Mouse (Mus musculus) CH12.LX (cell line): Measurements from ENCODE around the gene B3gat1. TPM values are rescaled to one million over a fixed set of nuclear protein-coding genes. Genes with fewer than 3 reads are reported as not detected.

ENCODE experiments used
- DNase-seq: peaks from one replicate; pipeline ENCODE4 v3.0.0-alpha.2; 2013; ENCODE audit errors: extremely low read depth
- H3K27ac ChIP-seq: 2 replicates; pipeline ENCODE4 v1.5.1; 2012; ENCODE audit warnings: low read depth, mild to moderate bottlenecking, control low read depth, moderate library complexity; ENCODE audit not compliant: insufficient read depth
- H3K27me3 ChIP-seq: replicated peaks from 2 replicates; pipeline ENCODE3; 2012; ENCODE audit warnings: inconsistent platforms
- H3K36me3 ChIP-seq, 2 experiments: replicated peaks in 1 of 2; 2 replicates each; pipeline versions ENCODE3 to v1.6.1; 2012; ENCODE audit warnings: inconsistent platforms in 1 of 2, low read length in 1 of 2, mild to moderate bottlenecking in 1 of 2, mixed read lengths in 1 of 2, moderate library complexity in 1 of 2; ENCODE audit not compliant: control insufficient read depth in 1 of 2, insufficient read depth in 1 of 2
- H3K4me1 ChIP-seq, 2 experiments: 2 replicates each; pipeline ENCODE4 v1.6.1; 2012; ENCODE audit warnings: inconsistent platforms in 1 of 2, moderate library complexity in 1 of 2; ENCODE audit not compliant: insufficient read depth in 2 of 2, control insufficient read depth in 1 of 2
- H3K4me2 ChIP-seq: 2 replicates; pipeline ENCODE4 v1.6.1; 2012; ENCODE audit warnings: low read depth, mild to moderate bottlenecking, control low read depth; ENCODE audit not compliant: poor library complexity, insufficient read depth, severe bottlenecking
- H3K4me3 ChIP-seq, 3 experiments: fragments of 150-350 bp in 1 of 3; sonication (generic) in 1 of 3; replicated peaks in 1 of 3; 2 replicates each; pipeline versions ENCODE3 to v1.5.1; 2011 to 2012; ENCODE audit warnings: low read depth in 2 of 3, low read length in 2 of 3, mild to moderate bottlenecking in 2 of 3, moderate library complexity in 2 of 3, control low read depth in 1 of 3, improper control_type of control experiment in 1 of 3, inconsistent platforms in 1 of 3, mixed read lengths in 1 of 3; ENCODE audit not compliant: poor library complexity in 1 of 3
- H3K79me2 ChIP-seq: replicated peaks from 2 replicates; pipeline ENCODE4 v1.6.1; 2012; ENCODE audit warnings: mild to moderate bottlenecking, moderate library complexity; ENCODE audit not compliant: control insufficient read depth, poor library complexity, insufficient read depth, severe bottlenecking; ENCODE audit errors: extremely low read depth
- H3K9ac ChIP-seq: 2 replicates; pipeline ENCODE4 v1.6.1; 2012; ENCODE audit warnings: low read depth, mild to moderate bottlenecking, control low read depth, moderate library complexity; ENCODE audit not compliant: insufficient read depth
- H3K9me3 ChIP-seq: replicated peaks from 2 replicates; pipeline ENCODE3; 2012; ENCODE audit warnings: low read length, inconsistent platforms, mixed read lengths
- CHD1 ChIP-seq: IDR thresholded peaks from 2 replicates; pipeline ENCODE4 v1.6.1; 2012; ENCODE audit warnings: low read depth, low read length, improper control_type of control experiment, inconsistent platforms
- CTCF ChIP-seq, 2 experiments: IDR thresholded peaks in 1 of 2; conservative IDR thresholded peaks in 1 of 2; 2 replicates each; pipeline ENCODE4 v1.5.1; 2011 to 2012; ENCODE audit warnings: low read depth in 2 of 2, low read length in 2 of 2, improper control_type of control experiment in 1 of 2, inconsistent platforms in 1 of 2, mild to moderate bottlenecking in 1 of 2, moderate library complexity in 1 of 2
- ELF1 ChIP-seq: IDR thresholded peaks from 2 replicates; pipeline ENCODE4 v1.6.1; 2014; ENCODE audit warnings: low read depth, mild to moderate bottlenecking, inconsistent platforms, low read length, improper control_type of control experiment
- EP300 ChIP-seq: IDR thresholded peaks from 2 replicates; pipeline ENCODE4 v1.6.1; 2011; ENCODE audit warnings: low read length, improper control_type of control experiment
- GABPA ChIP-seq: IDR thresholded peaks from 2 replicates; pipeline ENCODE4 v1.6.1; 2012; ENCODE audit warnings: low read depth, low read length, improper control_type of control experiment, inconsistent platforms; ENCODE audit not compliant: insufficient replicate concordance
- HCFC1 ChIP-seq: IDR thresholded peaks from 2 replicates; pipeline ENCODE4 v1.6.1; 2012; ENCODE audit warnings: low read depth, mild to moderate bottlenecking, inconsistent platforms, low read length, improper control_type of control experiment
- JUN ChIP-seq: IDR thresholded peaks from 2 replicates; pipeline ENCODE4 v1.6.1; 2011; ENCODE audit warnings: low read depth, mild to moderate bottlenecking, low read length, improper control_type of control experiment, moderate library complexity; ENCODE audit not compliant: insufficient read depth
- JUND ChIP-seq: conservative IDR thresholded peaks from 2 replicates; pipeline ENCODE4 v1.6.1; 2011; ENCODE audit warnings: low read depth, low read length, improper control_type of control experiment
- KAT2A ChIP-seq: IDR thresholded peaks from 2 replicates; pipeline ENCODE4 v1.6.1; 2012; ENCODE audit warnings: low read length, improper control_type of control experiment, inconsistent platforms; ENCODE audit not compliant: insufficient replicate concordance
- MAZ ChIP-seq: IDR thresholded peaks from 2 replicates; pipeline ENCODE4 v1.6.1; 2012; ENCODE audit warnings: low read depth, mild to moderate bottlenecking, inconsistent platforms, low read length, improper control_type of control experiment, moderate library complexity
- MYC ChIP-seq: IDR thresholded peaks from 2 replicates; pipeline ENCODE4 v1.6.1; 2011; ENCODE audit warnings: low read depth, mild to moderate bottlenecking, improper control_type of control experiment, low read length
- NELFE ChIP-seq: IDR thresholded peaks from 2 replicates; pipeline ENCODE4 v1.6.1; 2011; ENCODE audit warnings: low read depth, low read length, improper control_type of control experiment
- NRF1 ChIP-seq: IDR thresholded peaks from 2 replicates; pipeline ENCODE4 v1.6.1; 2014; ENCODE audit warnings: low read depth, mild to moderate bottlenecking, inconsistent platforms, low read length, improper control_type of control experiment, moderate library complexity
- PAX5 ChIP-seq: IDR thresholded peaks from 2 replicates; pipeline ENCODE4 v1.6.1; 2012; ENCODE audit warnings: low read length, inconsistent platforms, mixed read lengths
- POLR2A ChIP-seq: IDR thresholded peaks from 2 replicates; pipeline ENCODE4 v1.6.1; 2011; ENCODE audit warnings: low read depth, mild to moderate bottlenecking, improper control_type of control experiment, low read length
- POLR2AphosphoS2 ChIP-seq: IDR thresholded peaks from 2 replicates; pipeline ENCODE4 v1.6.1; 2011; ENCODE audit warnings: low read depth, low read length, improper control_type of control experiment
- RCOR1 ChIP-seq: conservative IDR thresholded peaks from 2 replicates; pipeline ENCODE4 v1.6.1; 2012; ENCODE audit warnings: low read depth, mild to moderate bottlenecking, inconsistent platforms, low read length, improper control_type of control experiment
- SIN3A ChIP-seq: IDR thresholded peaks from 2 replicates; pipeline ENCODE4 v1.6.1; 2012; ENCODE audit warnings: low read length, improper control_type of control experiment, inconsistent platforms
- TCF12 ChIP-seq: IDR thresholded peaks from 2 replicates; pipeline ENCODE4 v1.6.1; 2014; ENCODE audit warnings: low read depth, mild to moderate bottlenecking, inconsistent platforms, low read length, improper control_type of control experiment
- UBTF ChIP-seq: IDR thresholded peaks from 2 replicates; pipeline ENCODE4 v1.6.1; 2012; ENCODE audit warnings: low read depth, mild to moderate bottlenecking, inconsistent platforms, low read length, improper control_type of control experiment, moderate library complexity
- ZKSCAN1 ChIP-seq: IDR thresholded peaks from 2 replicates; pipeline ENCODE4 v1.6.1; 2012; ENCODE audit warnings: low read depth, inconsistent platforms, low read length, improper control_type of control experiment, borderline replicate concordance
- dilution Hi-C: fragments of 300-500 bp; cut with MboI; formaldehyde crosslinking; loops from 2 replicates; pipeline ENCODE4 v1.14.3; 2020; ENCODE audit warnings: low sequenced_read_pairs; ENCODE audit not compliant: extremely low pct_unique_long_range_greater_than_20kb, extremely low pct_ligation_motif_present
- in situ Hi-C: fragments of 300-500 bp; cut with MboI; formaldehyde crosslinking; loops from 3 replicates; pipeline ENCODE4 v1.14.3; 2019; ENCODE audit warnings: low sequenced_read_pairs, low pct_ligation_motif_present, low pct_unique_long_range_greater_than_20kb, mixed read lengths
- polyA plus RNA-seq: library from polyadenylated mRNA; unstranded; fragments of >175 nt; gene quantifications from 2 replicates; pipeline ENCODE4 v1.2.1, GENCODE M21; 2012; ENCODE audit warnings: low read depth; ENCODE audit not compliant: insufficient read length
- total RNA-seq, 2 experiments: library from RNA; depleted of rRNA; stranded (reverse); fragments of 300-350 nt in 1 of 2; fragments of >200 nt in 1 of 2; gene quantifications; 2 replicates each; pipeline ENCODE4 v1.2.3; 2012 to 2014

The B3gat1 gene
- total and polyA plus RNA-seq, 3 experiments = not detected

GRCm38 (mm10) chr9:26718388-26718787, 15.1 kb upstream of the B3gat1 start:
- no peak overlapping the region for H3K4me2 ChIP-seq
- H3K79me2 ChIP-seq = no peaks in the 10 kb centered on the region
- H3K27ac ChIP-seq = no peak overlapping the region
- no peaks in the 10 kb centered on the region for H3K36me3 ChIP-seq
- H3K4me3 ChIP-seq = no peak overlapping the region
- H3K4me1 ChIP-seq = peaks cover 0 to 10% of the 10 kb centered on the region in 2 experiments; a peak in 2 of 4 replicates
- no peak for DNase-seq
- TF ChIP-seq UBTF (no peak), JUND (no peak), CHD1 (no peak), HCFC1 (no peak), KAT2A (no peak), POLR2AphosphoS2 (no peak), TCF12 (no peak), SIN3A (no peak), MAZ (no peak), ZKSCAN1 (no peak), NELFE (no peak), EP300 (no peak), NRF1 (no peak), GABPA (no peak), ELF1 (no peak)
- no peaks in the 10 kb centered on the region for H3K9me3 ChIP-seq
- dilution Hi-C loops = no loop called here
- no peaks in the 10 kb centered on the region for H3K27me3 ChIP-seq
- no peak overlapping the region for H3K9ac ChIP-seq
- in situ Hi-C loops = no loop called here

- in situ Hi-C loops = no loop called here
Observed at GRCm38 (mm10) chr9:26721771-26722170, 11.8 kb upstream of the B3gat1 start.

More at GRCm38 (mm10) chr9:26721771-26722170, 11.8 kb upstream of the B3gat1 start:
- no peak overlapping the region for H3K4me2 ChIP-seq
- H3K27me3 ChIP-seq = peaks cover 2% of the 10 kb centered on the region
- H3K79me2 ChIP-seq = no peaks in the 10 kb centered on the region
- H3K36me3 ChIP-seq = no peaks in the 10 kb centered on the region
- no peaks in the 10 kb centered on the region for H3K9me3 ChIP-seq
- no peaks in the 10 kb centered on the region for H3K4me1 ChIP-seq
- H3K4me3 ChIP-seq = no peak overlapping the region
- DNase-seq = no peak
- no peak overlapping the region for H3K27ac ChIP-seq
- dilution Hi-C loops = no loop called here
- H3K9ac ChIP-seq = no peak overlapping the region
- TF ChIP-seq JUN (no peak), MYC (no peak), NELFE (no peak), SIN3A (no peak), RCOR1 (no peak), POLR2A (no peak), ELF1 (no peak), PAX5 (no peak), CTCF (conservative IDR thresholded peaks at IDR 0.05 in 1 of 2, IDR thresholded peaks at IDR 0.05 in 1 of 2; ENCODE audit: low read depth in 2 of 2, low read length in 2 of 2) (no peak)
